Mouse (Mus musculus) lung, embryonic 15.5 days (tissue): ENCODE data around the gene Erh. TPM values are rescaled to one million over a fixed set of nuclear protein-coding genes. Genes with fewer than 3 reads are reported as not detected.
A peak's percentile ranks its signal among the peaks of the same experiment; 100 is the strongest.

Source experiments
- ATAC-seq: fragments of 200-750 bp; cut with Nextera tagmentation; 2 replicates; pipeline ENCODE4 v1.8.0; 2017; ENCODE audit warnings: moderate number of reproducible peaks, borderline replicate concordance; ENCODE audit not compliant: low FRiP score, low TSS enrichment; ENCODE audit errors: extremely low read depth
- H3K27ac ChIP-seq: fragments of 300-500 bp; sonication (generic); 2 replicates; pipeline ENCODE4 v1.5.1; 2015; ENCODE audit warnings: moderate library complexity, mild to moderate bottlenecking, inconsistent platforms
- H3K27me3 ChIP-seq: fragments of 300-500 bp; sonication (generic); 2 replicates; pipeline ENCODE4 v1.6.1; 2015; ENCODE audit warnings: inconsistent platforms
- H3K36me3 ChIP-seq: fragments of 300-500 bp; sonication (generic); 2 replicates; pipeline ENCODE4 v1.6.1; 2015; ENCODE audit warnings: inconsistent platforms
- H3K4me1 ChIP-seq: fragments of 300-500 bp; sonication (generic); 2 replicates; pipeline ENCODE4 v1.6.1; 2015; ENCODE audit warnings: inconsistent platforms
- H3K4me2 ChIP-seq: fragments of 300-500 bp; sonication (generic); 2 replicates; pipeline ENCODE4 v1.6.1; 2015; ENCODE audit warnings: inconsistent platforms, mild to moderate bottlenecking, moderate library complexity
- H3K4me3 ChIP-seq: fragments of 300-500 bp; sonication (generic); 2 replicates; pipeline ENCODE4 v1.5.1; 2015; ENCODE audit warnings: mild to moderate bottlenecking, inconsistent platforms
- H3K9ac ChIP-seq: fragments of 300-500 bp; sonication (generic); 2 replicates; pipeline ENCODE4 v1.6.1; 2015; ENCODE audit warnings: inconsistent platforms
- H3K9me3 ChIP-seq: fragments of 300-500 bp; sonication (generic); 2 replicates; pipeline ENCODE4 v1.6.1; 2016; ENCODE audit warnings: inconsistent platforms
- WGBS: fragments of 180-500 bp; shearing (Covaris S2); methylation state at CpG from one replicate; pipeline ENCODE4 v1.1.7; 2015; 5-methylcytosine and 5-hydroxymethylcytosine counted together
- polyA plus RNA-seq: library from polyadenylated mRNA; unstranded; fragments of >200 nt; fragmentation: Nextera tagmentation; extraction: Ambion mirVana; gene quantifications from 2 replicates; pipeline ENCODE4 v1.2.1, GENCODE M21; 2015

The Erh gene
- 326 and 362 TPM in 2 replicates for polyA plus RNA-seq

- H3K36me3 ChIP-seq: peaks cover 36% of the 10 kb centered on the region
- peak within 1 kb of the TSS; percentile 71 for H3K4me3 ChIP-seq
- H3K9me3 ChIP-seq: no peaks in the 10 kb centered on the region
- peak within 1 kb of the TSS; percentile 85 for H3K27ac ChIP-seq
- H3K9ac ChIP-seq: peak within 1 kb of the TSS; percentile 66
- H3K4me1 ChIP-seq: peaks cover 26% of the 10 kb centered on the region
- ATAC-seq: peak; percentile 96
- under 1% methylated on average over 50 of the region's 50 CpGs for WGBS
- H3K27me3 ChIP-seq: no peaks in the 10 kb centered on the region
- H3K4me2 ChIP-seq: peak within 1 kb of the TSS; percentile 84
Observed at GRCm38 (mm10) chr12:80643693-80644505, at the start of gene Erh, which contains the start of gene Slc39a9. Gene Erh (minus strand): TSS chr12:80644341. Gene Slc39a9 (plus strand): TSS chr12:80643883.

- 0 out of 2 replicates have a peak, but pooled peaks have one; percentile 4 for ATAC-seq
- peaks cover 42% of the 10 kb centered on the region for H3K27me3 ChIP-seq
Observed at GRCm38 (mm10) chr12:80693700-80694099, 49.6 kb upstream of the Erh start.

GRCm38 (mm10) chr12:80692269-80692972, 48.3 kb upstream of the Erh start, which contains the start of gene Plekhd1:
Gene Plekhd1 (plus strand): TSS chr12:80692591.
- peak within 1 kb of the TSS; percentile 48; the same call in 1 of the 2 replicates for H3K27ac ChIP-seq
- peaks cover 42% of the 10 kb centered on the region for H3K27me3 ChIP-seq
- WGBS: 2% methylated on average over 51 of the region's 52 CpGs
- peak within 1 kb of the TSS; percentile 45 for H3K4me3 ChIP-seq
- peaks cover 41% of the 10 kb centered on the region for H3K4me1 ChIP-seq
- peak; percentile 69 for ATAC-seq
- no peaks in the 10 kb centered on the region for H3K9me3 ChIP-seq
- no peaks in the 10 kb centered on the region for H3K36me3 ChIP-seq
- peak within 1 kb of the TSS; percentile 85 for H3K4me2 ChIP-seq
- H3K9ac ChIP-seq: peak within 1 kb of the TSS; percentile 41

More at GRCm38 (mm10) chr12:80693700-80694099, 49.6 kb upstream of the Erh start:
- H3K4me1 ChIP-seq: peaks cover 34% of the 10 kb centered on the region
- peak overlapping the region; percentile 85 for H3K4me2 ChIP-seq
- no peaks in the 10 kb centered on the region for H3K9me3 ChIP-seq
- no peak overlapping the region for H3K27ac ChIP-seq
- H3K9ac ChIP-seq: no peak overlapping the region
- WGBS: 28% methylated on average over 2 of the region's 2 CpGs
- H3K4me3 ChIP-seq: peak overlapping the region; percentile 45; the same call in 1 of the 2 replicates
- no peaks in the 10 kb centered on the region for H3K36me3 ChIP-seq

- H3K4me2 ChIP-seq: peak overlapping the region; percentile 85
- no peak for ATAC-seq
- 14% methylated on average over 12 of the region's 12 CpGs for WGBS
- peak overlapping the region; percentile 41; the same call in 1 of the 2 replicates for H3K9ac ChIP-seq
- no peaks in the 10 kb centered on the region for H3K9me3 ChIP-seq
- H3K27ac ChIP-seq: peak overlapping the region; percentile 48; the same call in 1 of the 2 replicates
- peak overlapping the region; percentile 45 for H3K4me3 ChIP-seq
- H3K4me1 ChIP-seq: peaks cover 44% of the 10 kb centered on the region
- no peaks in the 10 kb centered on the region for H3K36me3 ChIP-seq
- H3K27me3 ChIP-seq: peaks cover 42% of the 10 kb centered on the region
Observed at GRCm38 (mm10) chr12:80691671-80692091, 47.5 kb upstream of the Erh start.

GRCm38 (mm10) chr12:80689696-80690095, 45.6 kb upstream of the Erh start:
- Histone ChIP-seq H3K27me3 (peaks cover 34% of the 10 kb centered on the region), H3K9me3 (no peaks in the 10 kb centered on the region), H3K27ac (no peak overlapping the region), H3K4me2 (no peak overlapping the region), H3K9ac (no peak overlapping the region), H3K4me1 (peaks cover 44% of the 10 kb centered on the region), H3K4me3 (no peak overlapping the region), H3K36me3 (no peaks in the 10 kb centered on the region)
- ATAC-seq: no peak
- 44% methylated on average over 5 of the region's 5 CpGs for WGBS

- H3K9me3 ChIP-seq: no peaks in the 10 kb centered on the region
- no peak overlapping the region for H3K4me3 ChIP-seq
- H3K36me3 ChIP-seq: no peaks in the 10 kb centered on the region
- H3K9ac ChIP-seq: no peak overlapping the region
- WGBS: 32% methylated on average over 10 of the region's 10 CpGs
- H3K27ac ChIP-seq: 0 out of 2 replicates have a peak overlapping the region, but pooled peaks have one; percentile 32
- H3K4me2 ChIP-seq: peak overlapping the region; percentile 37
- H3K27me3 ChIP-seq: peaks cover 22% of the 10 kb centered on the region
- H3K4me1 ChIP-seq: peaks cover 30% of the 10 kb centered on the region
- ATAC-seq: peak; percentile 60; the same call in 1 of the 2 replicates
Observed at GRCm38 (mm10) chr12:80687788-80688211, 43.7 kb upstream of the Erh start.

- H3K9me3 ChIP-seq: no peaks in the 10 kb centered on the region
- no peak overlapping the region for H3K4me3 ChIP-seq
- H3K9ac ChIP-seq: no peak overlapping the region
- no peaks in the 10 kb centered on the region for H3K27me3 ChIP-seq
- peaks cover 8% of the 10 kb centered on the region; the same call in 1 of the 2 replicates for H3K36me3 ChIP-seq
- H3K4me1 ChIP-seq: peaks cover 10% of the 10 kb centered on the region
- no peak for ATAC-seq
- WGBS: 88% methylated on average over 3 of the region's 3 CpGs
- H3K27ac ChIP-seq: no peak overlapping the region
- no peak overlapping the region for H3K4me2 ChIP-seq
Observed at GRCm38 (mm10) chr12:80684316-80684715, 40.2 kb upstream of the Erh start.

- H3K4me1 ChIP-seq: peaks cover 10% of the 10 kb centered on the region
- peaks cover 9% of the 10 kb centered on the region; the same call in 1 of the 2 replicates for H3K36me3 ChIP-seq
- H3K27me3 ChIP-seq: no peaks in the 10 kb centered on the region
- H3K27ac ChIP-seq: no peak overlapping the region
- H3K4me2 ChIP-seq: no peak overlapping the region
- H3K9me3 ChIP-seq: no peaks in the 10 kb centered on the region
- no peak for ATAC-seq
- no peak overlapping the region for H3K9ac ChIP-seq
- 66% methylated on average over 3 of the region's 3 CpGs for WGBS
- H3K4me3 ChIP-seq: no peak overlapping the region
Observed at GRCm38 (mm10) chr12:80683554-80683953, 39.4 kb upstream of the Erh start.

GRCm38 (mm10) chr12:80681340-80681739, 37.2 kb upstream of the Erh start:
- Histone ChIP-seq H3K27ac (no peak overlapping the region), H3K9ac (no peak overlapping the region), H3K4me1 (no peaks in the 10 kb centered on the region), H3K27me3 (no peaks in the 10 kb centered on the region), H3K4me2 (no peak overlapping the region), H3K4me3 (no peak overlapping the region), H3K9me3 (no peaks in the 10 kb centered on the region), H3K36me3 (peaks cover 16% of the 10 kb centered on the region)
- 77% methylated on average over 1 of the region's 1 CpGs for WGBS
- no peak for ATAC-seq

GRCm38 (mm10) chr12:80673170-80673569, 29.0 kb upstream of the Erh start:
- Histone ChIP-seq H3K27ac (no peak overlapping the region), H3K36me3 (peaks cover 39% of the 10 kb centered on the region), H3K4me1 (no peaks in the 10 kb centered on the region), H3K4me2 (no peak overlapping the region), H3K9ac (no peak overlapping the region), H3K9me3 (no peaks in the 10 kb centered on the region), H3K4me3 (no peak overlapping the region), H3K27me3 (no peaks in the 10 kb centered on the region)
- 12% methylated on average over 3 of the region's 3 CpGs for WGBS
- no peak for ATAC-seq

GRCm38 (mm10) chr12:80668391-80668790, 24.2 kb upstream of the Erh start:
- 63% methylated on average over 2 of the region's 2 CpGs for WGBS
- Histone ChIP-seq H3K9ac (no peak overlapping the region), H3K36me3 (peaks cover 25% of the 10 kb centered on the region), H3K4me1 (no peaks in the 10 kb centered on the region), H3K4me3 (no peak overlapping the region), H3K4me2 (no peak overlapping the region), H3K27ac (no peak overlapping the region), H3K27me3 (no peaks in the 10 kb centered on the region), H3K9me3 (no peaks in the 10 kb centered on the region)
- no peak for ATAC-seq
